Mouse (Mus musculus) spleen, adult 2 months (tissue): ENCODE results near the gene Sacm1l.

Source experiments
- CTCF ChIP-seq: fragments of 200-500 bp; IDR thresholded peaks from 2 replicates; pipeline ENCODE4 v1.5.1; 2011; ENCODE audit warnings: mild to moderate bottlenecking, inconsistent platforms; ENCODE audit not compliant: insufficient read depth, insufficient read length, insufficient replicate concordance; ENCODE audit errors: extremely low read depth
- POLR2A ChIP-seq: fragments of 200-500 bp; IDR thresholded peaks from 2 replicates; pipeline ENCODE4 v1.6.1; 2011; ENCODE audit warnings: low read depth, low read length, inconsistent platforms

DNA sequence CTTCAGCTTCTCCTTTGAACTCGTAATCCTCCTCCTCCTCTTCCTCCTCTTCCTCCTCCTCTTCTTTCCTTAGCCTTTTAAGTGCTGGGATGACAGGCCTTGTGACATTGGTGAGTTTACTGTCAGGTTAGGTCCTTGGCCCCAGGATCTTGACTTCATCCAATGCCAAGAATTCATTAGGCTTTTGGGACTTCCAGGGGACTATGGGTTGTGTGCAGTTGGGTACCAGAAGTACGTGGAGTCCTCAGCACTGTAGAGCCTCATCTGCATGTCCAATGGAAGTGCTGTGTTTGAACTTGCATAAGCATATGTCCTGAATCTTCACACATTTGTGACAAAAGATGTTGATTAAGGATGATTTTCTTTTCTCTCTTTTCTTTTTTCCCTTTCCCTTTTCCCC lies 20.6 kb upstream of the Sacm1l start:
- no peak for TF ChIP-seq POLR2A
- TF ChIP-seq CTCF: no peak
